ENCODE assay signal across 8 mouse cellular contexts in genomic region chr9:56994286-56995197, GRCm38 (mm10). TPM values are rescaled to one million over a fixed set of nuclear protein-coding genes. Genes with fewer than 3 reads are reported as not detected.
A peak's percentile ranks its signal among the peaks of the same experiment; 100 is the strongest.
DNase-seq lines count a peak whose midpoint lies in the region; ATAC-seq and TF ChIP-seq lines count a peak whose summit lies in the region.

Gene Ptpn9, plus strand, starts transcription at chr9:56994923.

- 0 out of 2 replicates have a peak, but pooled peaks have one; percentile 28 for TF ChIP-seq EP300 in heart, postnatal 0 days (IDR thresholded peaks at IDR 0.05; ENCODE audit: low read depth)

- no peaks in the 10 kb centered on the region for H3K9me3 ChIP-seq in forebrain, embryonic 13.5 days (replicated peaks)
- no peaks in the 10 kb centered on the region for H3K9me3 ChIP-seq in heart, postnatal 0 days (replicated peaks; ENCODE audit: control insufficient read depth, low read length)
- no peaks in the 10 kb centered on the region for H3K9me3 ChIP-seq in liver, embryonic 15.5 days (replicated peaks)
- no peaks in the 10 kb centered on the region for H3K9me3 ChIP-seq in neural tube, embryonic 12.5 days

- 2% methylated on average over 61 of the region's 62 CpGs for WGBS in forebrain, embryonic 13.5 days
- WGBS in heart, postnatal 0 days = 2% methylated on average over 61 of the region's 62 CpGs
- WGBS in liver, embryonic 15.5 days (ENCODE audit: insufficient replicate concordance) = 2% methylated on average over 62 of the region's 62 CpGs
- WGBS in neural tube, embryonic 12.5 days = 3% methylated on average over 62 of the region's 62 CpGs

- peak within 1 kb of the TSS; percentile 96 for H3K27ac ChIP-seq in forebrain, embryonic 13.5 days
- H3K27ac ChIP-seq in heart, postnatal 0 days (ENCODE audit: low read depth) = peak within 1 kb of the TSS; percentile 87
- peak within 1 kb of the TSS; percentile 81 for H3K27ac ChIP-seq in liver, embryonic 15.5 days (replicated peaks)
- peak within 1 kb of the TSS; percentile 88 for H3K27ac ChIP-seq in neural tube, embryonic 12.5 days

- H3K9ac ChIP-seq in forebrain, embryonic 13.5 days = peak within 1 kb of the TSS; percentile 98
- H3K9ac ChIP-seq in heart, postnatal 0 days (replicated peaks; ENCODE audit: low read depth, low read length) = peak within 1 kb of the TSS; percentile 85
- peak within 1 kb of the TSS; percentile 72 for H3K9ac ChIP-seq in liver, embryonic 15.5 days
- H3K9ac ChIP-seq in neural tube, embryonic 12.5 days = peak within 1 kb of the TSS; percentile 97

- peaks cover 12% of the 10 kb centered on the region for H3K4me1 ChIP-seq in forebrain, embryonic 13.5 days
- H3K4me1 ChIP-seq in heart, postnatal 0 days (ENCODE audit: control insufficient read depth, insufficient read depth) = peaks cover 9% of the 10 kb centered on the region; the same call in 1 of the 2 replicates
- H3K4me1 ChIP-seq in liver, embryonic 15.5 days (replicated peaks) = peaks cover 27% of the 10 kb centered on the region
- H3K4me1 ChIP-seq in neural tube, embryonic 12.5 days = peaks cover 9% of the 10 kb centered on the region; the same call in 1 of the 2 replicates

- peak; percentile 62 for TF ChIP-seq CTCF in heart, postnatal 0 days (IDR thresholded peaks at IDR 0.05; ENCODE audit: low read depth)

- peak; percentile 88 for DNase-seq in ES-CJ7 (ENCODE audit: low read depth, low spot score)
- peak; percentile 89 for DNase-seq in heart, postnatal 0 days (ENCODE audit: low spot score)
- peak; percentile 91 to 96 for DNase-seq in kidney, postnatal 36 days
- DNase-seq in testis, postnatal 10 days (ENCODE audit: low spot score) = peak; percentile 96

- H3K4me3 ChIP-seq in forebrain, embryonic 13.5 days = peak within 1 kb of the TSS; percentile 93
- peak within 1 kb of the TSS; percentile 59 for H3K4me3 ChIP-seq in heart, postnatal 0 days (ENCODE audit: low read depth, low read length)
- H3K4me3 ChIP-seq in liver, embryonic 15.5 days (replicated peaks) = peak within 1 kb of the TSS; percentile 72
- H3K4me3 ChIP-seq in neural tube, embryonic 12.5 days = peak within 1 kb of the TSS; percentile 95

- no peaks in the 10 kb centered on the region for H3K36me3 ChIP-seq in forebrain, embryonic 13.5 days (ENCODE audit: poor library complexity, severe bottlenecking)
- no peaks in the 10 kb centered on the region for H3K36me3 ChIP-seq in heart, postnatal 0 days (replicated peaks; ENCODE audit: control insufficient read depth, insufficient read depth, low read length)
- H3K36me3 ChIP-seq in liver, embryonic 15.5 days (replicated peaks) = no peaks in the 10 kb centered on the region
- H3K36me3 ChIP-seq in neural tube, embryonic 12.5 days = no peaks in the 10 kb centered on the region

- H3K27me3 ChIP-seq in forebrain, embryonic 13.5 days = no peaks in the 10 kb centered on the region
- H3K27me3 ChIP-seq in heart, postnatal 0 days (ENCODE audit: control insufficient read depth, insufficient read depth, low read length) = no peaks in the 10 kb centered on the region
- peaks cover 30% of the 10 kb centered on the region for H3K27me3 ChIP-seq in liver, embryonic 15.5 days
- no peaks in the 10 kb centered on the region for H3K27me3 ChIP-seq in neural tube, embryonic 12.5 days (replicated peaks)

- peak within 1 kb of the TSS; percentile 72 for H3K4me2 ChIP-seq in forebrain, embryonic 13.5 days
- peak within 1 kb of the TSS; percentile 85 for H3K4me2 ChIP-seq in heart, postnatal 0 days (ENCODE audit: low read depth, low read length)
- peak within 1 kb of the TSS; percentile 94 for H3K4me2 ChIP-seq in liver, embryonic 15.5 days
- H3K4me2 ChIP-seq in neural tube, embryonic 12.5 days (replicated peaks) = peak within 1 kb of the TSS; percentile 79

- peak; percentile 96 for ATAC-seq in cerebellum, adult (ENCODE audit: insufficient number of reproducible peaks, low FRiP score, low TSS enrichment)
- peak; percentile 94 for ATAC-seq in forebrain, embryonic 13.5 days
- ATAC-seq in heart, postnatal 0 days (ENCODE audit: insufficient read depth, low read depth) = peak; percentile 93
- peak; percentile 80 for ATAC-seq in liver, embryonic 15.5 days (ENCODE audit: insufficient read depth)
- peak; percentile 98 for ATAC-seq in neural tube, embryonic 12.5 days (ENCODE audit: low FRiP score, low read depth)

RNA-seq across cellular contexts. Expression of gene Ptpn9, which starts in this region (rescaled TPM):
- polyA plus RNA-seq in forebrain, embryonic 13.5 days (2015; fragmentation: Nextera tagmentation; extraction: Ambion mirVana) = 20.0 and 20.7 TPM in 2 replicates
- total RNA-seq in heart, postnatal 0 days (2014; rRNA removed; ENCODE audit: low replicate concordance) = 22.2 and 22.6 TPM in 2 replicates
- polyA plus RNA-seq in heart, postnatal 0 days (2015; fragmentation: Nextera tagmentation; extraction: Ambion mirVana) = 7.8 and 8.9 TPM in 2 replicates
- polyA plus RNA-seq in liver, embryonic 15.5 days (2015; fragmentation: Nextera tagmentation; extraction: Ambion mirVana) = 3.1 and 3.5 TPM in 2 replicates
- polyA plus RNA-seq in neural tube, embryonic 12.5 days (2016; fragmentation: Nextera tagmentation; extraction: Ambion mirVana) = 31.7 and 35.9 TPM in 2 replicates

Comparison
In these comparisons a context has a peak if more than half of its experiments do, and no peak if none do; other contexts are left out.
1. Peak in every context shown above with its lines: DNase-seq, ATAC-seq, H3K4me3 ChIP-seq and H3K27ac ChIP-seq.